Mouse (Mus musculus): ENCODE measurements at regions not wholly inside any gene's neighbourhood (a gene's known extent, or its start where the extent isn't known, plus 50 kb on each side); places are given as distances from the start of the nearest gene placed in this dataset.

- no peak for DNase-seq (ENCODE audit: low read depth, low spot score)
These were observed 694.5 kb upstream of the Arrdc3 start for GRCm38 (mm10) chr13:80188734-80189133.

- DNase-seq (ENCODE audit: low read depth, low spot score), result no peak
These were observed 688.0 kb upstream of the Arrdc3 start for GRCm38 (mm10) chr13:80195065-80195605.

DNA sequence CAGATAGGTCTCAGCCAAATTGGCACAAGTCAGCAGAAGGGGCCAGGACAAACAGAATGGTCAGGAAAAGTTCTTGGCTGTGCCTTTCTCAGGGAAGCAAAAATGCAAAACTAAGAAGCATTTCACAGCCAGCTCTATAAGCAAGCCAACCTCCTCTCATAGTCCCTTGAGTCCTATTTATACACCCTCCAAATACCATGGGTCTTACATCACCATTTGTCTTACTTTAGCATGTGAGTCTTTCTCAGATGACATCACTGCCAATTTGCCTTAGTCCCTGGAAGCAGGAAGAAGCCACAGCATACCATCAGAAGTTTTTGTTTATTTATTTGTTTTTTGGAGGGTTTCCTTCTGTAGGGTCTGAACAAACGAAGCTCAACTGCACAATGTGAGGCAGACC, 659.1 kb upstream of the Arrdc3 start:
- DNase-seq (ENCODE audit: low read depth, low spot score), result no peak

GRCm38 (mm10) chr13:80231381-80231780, 651.8 kb upstream of the Arrdc3 start:
- no peak for DNase-seq (ENCODE audit: low read depth, low spot score)

DNA sequence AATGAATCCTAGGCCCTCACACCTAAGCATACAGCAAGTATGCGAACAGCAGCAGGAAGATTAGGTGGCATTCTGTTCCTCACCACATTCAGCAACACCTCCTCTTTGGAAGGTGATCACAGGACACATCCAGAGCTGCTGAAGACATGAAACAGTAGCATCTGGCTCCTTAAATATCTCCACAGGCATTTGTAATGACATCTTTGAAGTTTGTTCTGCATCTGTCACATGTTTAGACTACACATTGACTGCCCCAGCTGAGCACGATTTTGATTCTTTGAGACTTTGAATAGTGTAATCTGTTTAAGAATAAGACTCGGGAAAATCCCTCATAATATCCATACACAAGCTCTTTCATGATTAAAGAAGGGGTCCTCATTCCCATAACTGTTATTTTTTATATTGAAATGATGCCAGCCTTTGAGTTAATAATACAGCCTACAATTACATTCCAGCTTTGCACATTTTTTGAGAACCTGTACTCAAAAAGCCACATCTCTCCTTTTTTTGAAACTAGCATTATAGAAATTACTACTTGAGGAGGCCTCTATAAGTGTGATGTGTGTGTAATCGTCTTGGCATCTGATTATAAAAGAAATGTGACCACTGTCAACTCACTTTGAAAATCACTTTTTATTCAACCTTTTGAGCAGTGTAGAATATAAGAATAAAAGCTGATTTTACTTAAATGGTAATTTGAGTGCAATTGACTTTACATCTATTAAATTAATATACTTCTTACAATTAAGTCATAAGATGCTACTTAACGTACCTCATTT, 647.7 kb upstream of the Arrdc3 start:
- DNase-seq (ENCODE audit: low read depth, low spot score), result no peak

GRCm38 (mm10) chr13:80262826-80263225, 620.4 kb upstream of the Arrdc3 start:
- no peak for DNase-seq (ENCODE audit: low read depth, low spot score)

DNA sequence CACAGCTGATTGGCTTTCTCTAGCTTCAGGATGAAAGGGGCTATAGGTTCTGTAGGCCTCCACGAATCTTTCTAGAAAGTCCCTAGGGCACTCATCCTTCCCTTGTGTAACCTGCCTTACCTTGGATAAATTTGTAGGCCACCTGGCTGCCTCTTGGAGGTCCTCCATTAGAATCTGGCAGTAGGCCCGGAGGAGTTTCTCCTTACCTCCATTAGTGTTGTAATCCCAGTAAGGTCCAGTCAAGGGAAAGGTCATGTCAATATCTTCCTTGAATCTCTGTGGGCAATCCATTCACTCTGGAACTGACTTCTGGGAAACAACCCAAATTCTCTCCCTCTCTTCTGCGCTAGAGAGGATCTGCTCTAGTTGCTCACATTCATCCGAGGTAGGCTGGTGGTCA, 616.1 kb upstream of the Arrdc3 start:
- DNase-seq (ENCODE audit: low read depth, low spot score), result no peak

GRCm38 (mm10) chr13:80273976-80274375, 609.2 kb upstream of the Arrdc3 start:
- no peak for DNase-seq (ENCODE audit: low read depth, low spot score)

GRCm38 (mm10) chr13:80291744-80292515, 591.3 kb upstream of the Arrdc3 start:
- no peak for DNase-seq (ENCODE audit: low read depth, low spot score)

DNA sequence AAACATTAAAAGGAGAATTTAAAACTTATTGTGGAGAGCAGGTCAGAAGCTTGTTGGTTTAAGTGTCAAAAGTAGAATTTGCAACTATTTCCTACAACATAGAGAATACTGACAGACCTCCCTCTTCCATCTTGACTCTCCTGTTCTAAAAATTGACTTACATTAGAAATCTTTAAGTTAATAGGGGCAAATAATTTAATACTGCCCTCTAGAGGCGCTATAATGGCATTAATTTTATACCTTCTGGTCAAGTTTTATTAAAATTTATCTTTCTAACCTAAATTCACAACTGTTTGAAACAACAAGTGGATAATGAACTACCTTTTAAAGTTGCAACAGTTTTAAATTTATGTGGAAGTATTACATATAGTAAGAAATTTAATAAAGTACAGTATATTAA, 587.5 kb upstream of the Arrdc3 start:
- DNase-seq (ENCODE audit: low read depth, low spot score), result no peak

DNA sequence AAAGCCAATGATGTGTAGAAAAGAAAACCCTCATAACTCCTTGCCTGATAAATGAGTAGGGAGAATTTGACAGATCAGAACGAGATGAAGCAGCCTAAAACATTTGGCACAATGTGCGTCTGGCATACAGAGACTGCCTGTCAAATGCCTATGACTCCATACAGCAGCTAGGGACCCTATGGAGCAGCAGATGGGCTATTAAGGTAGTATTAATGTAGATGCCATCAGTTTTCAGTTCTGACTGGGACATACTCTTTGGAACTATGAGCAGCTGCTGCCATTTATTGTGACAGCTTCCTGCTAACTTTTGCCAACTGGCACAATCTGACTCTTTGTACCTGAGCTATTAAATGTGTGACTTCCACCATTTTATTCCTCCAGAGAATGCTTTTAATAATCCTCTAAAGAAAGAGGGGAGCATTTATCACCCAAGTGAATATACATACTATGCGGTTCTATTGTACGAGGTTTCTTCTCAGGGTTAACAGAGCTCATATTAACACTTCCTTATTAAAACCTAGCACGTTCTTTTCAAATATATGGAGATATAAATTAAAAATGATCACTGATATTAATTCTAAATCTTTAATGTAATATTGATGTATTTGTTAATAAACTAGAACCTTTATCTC, 549.0 kb upstream of the Arrdc3 start:
- DNase-seq (ENCODE audit: low read depth, low spot score), result no peak

GRCm38 (mm10) chr13:80334865-80335655, 548.1 kb upstream of the Arrdc3 start:
- DNase-seq (ENCODE audit: low read depth, low spot score), result no peak

- DNase-seq (ENCODE audit: low read depth, low spot score), result no peak
These were observed 536.1 kb upstream of the Arrdc3 start for GRCm38 (mm10) chr13:80346980-80347649.

DNA sequence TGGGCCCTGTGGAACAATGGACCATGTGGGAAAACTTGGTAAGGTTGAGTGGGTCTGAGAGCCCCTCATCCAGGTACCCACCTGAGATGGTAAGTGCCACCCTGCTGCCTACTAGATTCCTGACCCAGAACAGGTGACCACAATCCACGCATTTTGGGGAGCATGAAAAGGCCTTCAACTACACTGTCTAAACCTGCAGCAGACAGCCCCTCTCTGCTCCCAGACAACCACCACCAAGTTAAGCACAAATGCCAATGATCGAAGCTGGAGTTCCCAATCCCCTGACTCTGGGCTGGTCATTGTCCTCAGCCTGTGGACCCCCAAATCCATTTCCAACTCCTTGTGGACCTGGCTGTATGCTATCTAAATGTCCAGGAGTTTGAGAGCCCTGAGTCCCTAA, 517.2 kb upstream of the Arrdc3 start:
- DNase-seq (ENCODE audit: low read depth, low spot score), result no peak

GRCm38 (mm10) chr13:80370491-80370890, 512.7 kb upstream of the Arrdc3 start:
- DNase-seq (ENCODE audit: low read depth, low spot score), result no peak

- no peak for DNase-seq (ENCODE audit: low read depth, low spot score)
These were observed 501.8 kb upstream of the Arrdc3 start for GRCm38 (mm10) chr13:80381280-80381965.

DNA sequence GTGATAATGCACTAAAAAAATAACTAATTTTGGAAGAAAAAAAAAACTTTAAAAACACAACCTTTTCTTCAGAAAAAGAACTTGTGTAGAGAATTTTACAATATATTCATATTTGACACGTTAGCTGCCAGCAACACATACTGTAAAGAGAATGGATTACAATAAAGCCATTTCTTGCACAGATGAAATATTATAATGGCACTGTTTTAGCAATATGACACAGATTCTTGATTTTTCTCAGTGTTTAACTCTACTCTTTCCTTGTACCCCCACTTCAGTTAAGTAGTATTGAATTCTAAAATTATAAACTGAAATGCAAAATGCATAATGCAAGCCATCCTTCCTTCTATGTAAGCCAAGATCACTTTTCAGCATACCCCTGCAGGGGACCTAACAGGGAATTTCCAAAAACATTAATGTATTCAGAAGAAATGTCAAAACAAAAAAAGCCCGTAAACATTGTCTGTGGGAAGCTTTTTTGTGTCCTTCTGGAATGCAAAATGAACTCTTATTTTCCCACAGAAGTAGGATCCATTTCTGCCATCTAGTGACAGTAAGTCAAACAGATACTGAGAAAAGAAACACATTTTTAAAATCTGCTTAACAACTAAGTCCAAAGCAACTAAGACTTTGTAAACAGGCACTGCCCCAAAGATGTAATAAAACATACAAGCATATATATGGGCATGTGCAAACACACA, 501.1 kb upstream of the Arrdc3 start:
- DNase-seq (ENCODE audit: low read depth, low spot score), result no peak

GRCm38 (mm10) chr13:80408928-80409327, 474.3 kb upstream of the Arrdc3 start:
- no peak for DNase-seq (ENCODE audit: low read depth, low spot score)

- no peak for DNase-seq (ENCODE audit: low read depth, low spot score)
These were observed 473.3 kb upstream of the Arrdc3 start for GRCm38 (mm10) chr13:80409790-80410433.
